Mouse (Mus musculus): ENCODE data around the gene Man2a1. TPM values are rescaled to one million over a fixed set of nuclear protein-coding genes. Genes with fewer than 3 reads are reported as not detected.

The Man2a1 gene
- total RNA-seq, 2 experiments from 2014 or later = 13.6 to 15.2 TPM

- DNase-seq (ENCODE audit: extremely low spot score in 1 of 2, low spot score in 1 of 2) = peak in 1 of 2 experiments; percentile 44
Measured at GRCm38 (mm10) chr17:64601751-64602578, 1.4 kb downstream of the Man2a1 start.

GRCm38 (mm10) chr17:64603134-64603533 is 2.6 kb downstream of the Man2a1 start:
- DNase-seq (ENCODE audit: extremely low spot score in 1 of 2, low spot score in 1 of 2) = no peak

- DNase-seq (ENCODE audit: extremely low spot score in 1 of 2, low spot score in 1 of 2) = no peak
Measured at GRCm38 (mm10) chr17:64603534-64603933, 3.0 kb downstream of the Man2a1 start.

GRCm38 (mm10) chr17:64604163-64604562 is 3.6 kb downstream of the Man2a1 start:
- DNase-seq (ENCODE audit: extremely low spot score in 1 of 2, low spot score in 1 of 2) = no peak

- no peak for DNase-seq (ENCODE audit: extremely low spot score in 1 of 2, low spot score in 1 of 2)
Measured at GRCm38 (mm10) chr17:64608228-64608627, 7.7 kb downstream of the Man2a1 start.

- DNase-seq (ENCODE audit: extremely low spot score in 1 of 2, low spot score in 1 of 2) = no peak
Measured at GRCm38 (mm10) chr17:64608923-64609598, 8.5 kb downstream of the Man2a1 start.

GRCm38 (mm10) chr17:64609741-64610140 is 9.2 kb downstream of the Man2a1 start:
- no peak for DNase-seq (ENCODE audit: extremely low spot score in 1 of 2, low spot score in 1 of 2)

- DNase-seq (ENCODE audit: extremely low spot score in 1 of 2, low spot score in 1 of 2) = no peak
Measured at GRCm38 (mm10) chr17:64611426-64611825, 10.9 kb downstream of the Man2a1 start.

GRCm38 (mm10) chr17:64612135-64612885 is 11.8 kb downstream of the Man2a1 start:
- DNase-seq (ENCODE audit: extremely low spot score in 1 of 2, low spot score in 1 of 2) = no peak

- no peak for DNase-seq (ENCODE audit: extremely low spot score in 1 of 2, low spot score in 1 of 2)
Measured at GRCm38 (mm10) chr17:64612930-64613329, 12.4 kb downstream of the Man2a1 start.

GRCm38 (mm10) chr17:64613351-64613750 is 12.8 kb downstream of the Man2a1 start:
- no peak for DNase-seq (ENCODE audit: extremely low spot score in 1 of 2, low spot score in 1 of 2)

- DNase-seq (ENCODE audit: extremely low spot score in 1 of 2, low spot score in 1 of 2) = no peak
Measured at GRCm38 (mm10) chr17:64614804-64615203, 14.3 kb downstream of the Man2a1 start.

GRCm38 (mm10) chr17:64615420-64615819 is 14.9 kb downstream of the Man2a1 start:
- no peak for DNase-seq (ENCODE audit: extremely low spot score in 1 of 2, low spot score in 1 of 2)

- no peak for DNase-seq (ENCODE audit: extremely low spot score in 1 of 2, low spot score in 1 of 2)
Measured at GRCm38 (mm10) chr17:64616259-64616658, 15.7 kb downstream of the Man2a1 start.

- DNase-seq (ENCODE audit: extremely low spot score in 1 of 2, low spot score in 1 of 2) = no peak
Measured at GRCm38 (mm10) chr17:64617838-64618237, 17.3 kb downstream of the Man2a1 start.

GRCm38 (mm10) chr17:64618996-64619395 is 18.5 kb downstream of the Man2a1 start:
- no peak for DNase-seq (ENCODE audit: extremely low spot score in 1 of 2, low spot score in 1 of 2)

GRCm38 (mm10) chr17:64620135-64620534 is 19.6 kb downstream of the Man2a1 start:
- DNase-seq (ENCODE audit: extremely low spot score in 1 of 2, low spot score in 1 of 2) = no peak

- DNase-seq (ENCODE audit: extremely low spot score in 1 of 2, low spot score in 1 of 2) = no peak
Measured at GRCm38 (mm10) chr17:64620627-64621026, 20.1 kb downstream of the Man2a1 start.

- DNase-seq (ENCODE audit: extremely low spot score in 1 of 2, low spot score in 1 of 2) = no peak
Measured at GRCm38 (mm10) chr17:64621226-64621625, 20.7 kb downstream of the Man2a1 start.

GRCm38 (mm10) chr17:64621649-64622351 is 21.3 kb downstream of the Man2a1 start:
- no peak for DNase-seq (ENCODE audit: extremely low spot score in 1 of 2, low spot score in 1 of 2)
